ENCODE assay signal across 10 mouse cellular contexts in the genomic region with DNA sequence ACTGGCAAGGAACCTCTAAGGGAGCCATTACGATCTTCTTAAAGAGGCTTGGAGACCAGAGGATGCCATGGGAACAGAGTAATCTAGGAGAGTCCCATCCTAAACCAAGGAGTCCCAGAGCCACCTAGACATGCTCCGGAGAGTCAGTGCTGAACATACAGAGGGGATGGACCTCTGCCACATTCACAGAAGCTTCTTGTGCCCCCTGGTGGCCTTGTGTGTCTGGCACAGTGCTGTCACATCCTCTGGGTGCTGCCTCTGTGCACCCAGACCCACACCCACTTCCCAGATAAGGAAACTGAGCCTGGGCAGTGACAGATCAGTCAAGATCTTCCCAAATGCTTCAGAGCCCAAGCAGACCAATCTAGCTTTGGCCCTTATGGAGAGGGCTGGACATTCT. TPM values are rescaled to one million over a fixed set of nuclear protein-coding genes. Genes with fewer than 3 reads are reported as not detected.
A peak's percentile ranks its signal among the peaks of the same experiment; 100 is the strongest.
DNase-seq lines count a peak whose midpoint lies in the region; ATAC-seq and TF ChIP-seq lines count a peak whose summit lies in the region.
"Had no signal": no experiment of that assay in that cellular context is flagged by ENCODE, and none has a peak within 500 bp of the region (broad histone marks: within the 10 kb centered on the region; RNA-seq: fewer than 3 reads in every experiment).

No protein-coding gene starts in this region.

- no peaks in the 10 kb centered on the region for H3K4me1 ChIP-seq in kidney, adult 2 months (ENCODE audit: control insufficient read depth, insufficient read depth, low read length)
- peaks cover 15% of the 10 kb centered on the region; the same call in 1 of the 2 replicates for H3K4me1 ChIP-seq in kidney, embryonic 14.5 days (ENCODE audit: control insufficient read depth, insufficient read depth, low read length)
- peaks cover 17% of the 10 kb centered on the region for H3K4me1 ChIP-seq in E14TG2a.4 (replicated peaks; ENCODE audit: low read depth, low read length)
- H3K4me1 ChIP-seq: lung, embryonic 15.5 days had no signal

- no peak for TF ChIP-seq POLR2A in kidney, adult 2 months (IDR thresholded peaks at IDR 0.05; ENCODE audit: low read depth, low read length)

- ATAC-seq in kidney, embryonic 14.5 days (ENCODE audit: low FRiP score, low TSS enrichment) = no peak
- peak; percentile 72 for ATAC-seq in megakaryocyte progenitor cell, adult 5-6 weeks (replicated peaks; ENCODE audit: poor library complexity)

- no peak for DNase-seq in kidney, adult 2 months
- peak; percentile 17 for DNase-seq in c-Kit-positive CD71-positive TER-119-negative erythroid progenitor cells, embryonic 14.5 days (ENCODE audit: low read depth)
- no peak for DNase-seq in right cerebral cortex, postnatal 10 days (ENCODE audit: low spot score in 2 of 2)
- DNase-seq in gastrocnemius, postnatal 36 days = no peak
- DNase-seq in layer of hippocampus, adult 9-10 months (ENCODE audit: low spot score) = no peak

- peak; percentile 59 for TF ChIP-seq CTCF in kidney, adult 2 months (conservative IDR thresholded peaks at IDR 0.05; ENCODE audit: insufficient read depth, insufficient read length, low read depth, low read length)
- TF ChIP-seq CTCF in E14TG2a.4 (conservative IDR thresholded peaks at IDR 0.05; ENCODE audit: low read length) = peak; percentile 17; the same call in 1 of the 2 replicates

- no peaks in the 10 kb centered on the region for H3K36me3 ChIP-seq in kidney, adult 2 months (ENCODE audit: control insufficient read depth, insufficient read depth, low read length)
- H3K36me3 ChIP-seq in kidney, embryonic 14.5 days (ENCODE audit: control insufficient read depth, insufficient read depth, low read length) = no peaks in the 10 kb centered on the region
- no peaks in the 10 kb centered on the region for H3K36me3 ChIP-seq in E14TG2a.4 (ENCODE audit: insufficient read depth, low read length)
- H3K36me3 ChIP-seq: lung, embryonic 15.5 days had no signal

- H3K27ac ChIP-seq in kidney, adult 2 months (ENCODE audit: insufficient read depth, low read depth, low read length) = no peak overlapping the region
- no peak overlapping the region for H3K27ac ChIP-seq in kidney, embryonic 14.5 days (ENCODE audit: low read depth, low read length)
- H3K27ac ChIP-seq: lung, embryonic 15.5 days had no signal

- intact Hi-C loops in gastrocnemius, postnatal 36 days (cut with DNase I) = loop anchor here (1.0 kb wide), 1 partner anchor 19 kb away; no protein-coding TSS in a partner anchor

- H3K4me3 ChIP-seq in kidney, adult 2 months (ENCODE audit: insufficient read depth, low read depth, low read length) = no peak overlapping the region
- H3K4me3 ChIP-seq in kidney, embryonic 14.5 days (ENCODE audit: low read length) = no peak overlapping the region
- no peak overlapping the region for H3K4me3 ChIP-seq in E14TG2a.4 (replicated peaks; ENCODE audit: low read length)
- H3K4me3 ChIP-seq: lung, embryonic 15.5 days had no signal

- no peak overlapping the region for H3K9ac ChIP-seq in kidney, embryonic 14.5 days (ENCODE audit: low read depth, low read length)
- H3K9ac ChIP-seq: lung, embryonic 15.5 days had no signal

- 65% methylated on average over 2 of the region's 2 CpGs for WGBS in kidney, adult 2 months
- whole genome bisulfite sequencing in kidney, embryonic 14.5 days = 76% methylated on average over 2 of the region's 2 CpGs

- no peaks in the 10 kb centered on the region for H3K9me3 ChIP-seq in kidney, embryonic 14.5 days (ENCODE audit: control insufficient read depth, low read length)
- no peaks in the 10 kb centered on the region for H3K9me3 ChIP-seq in E14TG2a.4 (ENCODE audit: low read length)
- H3K9me3 ChIP-seq: lung, embryonic 15.5 days had no signal

- H3K4me2 ChIP-seq in kidney, embryonic 14.5 days (replicated peaks; ENCODE audit: low read depth, low read length) = no peak overlapping the region
- H3K4me2 ChIP-seq: lung, embryonic 15.5 days had no signal

- no peaks in the 10 kb centered on the region for H3K27me3 ChIP-seq in kidney, adult 2 months (replicated peaks; ENCODE audit: control insufficient read depth, insufficient read depth, low read length)
- no peaks in the 10 kb centered on the region for H3K27me3 ChIP-seq in kidney, embryonic 14.5 days (ENCODE audit: control insufficient read depth, insufficient read depth, low read length)
- peaks cover 18% of the 10 kb centered on the region for H3K27me3 ChIP-seq in E14TG2a.4 (ENCODE audit: insufficient read depth, low read length)
- H3K27me3 ChIP-seq: lung, embryonic 15.5 days had no signal

RNA-seq across cellular contexts. Expression of gene Bsnd, which starts 1.6 kb away (rescaled TPM):
- 73.6 and 78.1 TPM in 2 replicates for polyA plus RNA-seq in kidney, adult 2 months (2012; rRNA removed)
- 2.1 and 4.8 TPM in 2 replicates for polyA plus RNA-seq in kidney, embryonic 14.5 days (2014; fragmentation: Nextera tagmentation; extraction: Ambion mirVana)
- not detected in 2 replicates for total RNA-seq in megakaryocyte progenitor cell, adult 5-6 weeks (2015)
- total RNA-seq in megakaryocyte progenitor cell, adult 5-6 weeks (2017) = not detected in 2 replicates
- not detected for total RNA-seq in gastrocnemius, postnatal 36 days (2021)
- total RNA-seq: hematopoietic stem cell, adult 5-6 weeks had no signal
- polyA plus RNA-seq: lung, embryonic 15.5 days had no signal

RNA-seq across cellular contexts. Expression of gene Pcsk9, which starts 29.5 kb away (rescaled TPM):
- 5.8 and 6.0 TPM in 2 replicates for polyA plus RNA-seq in kidney, adult 2 months (2012; rRNA removed)
- 5.4 and 9.0 TPM in 2 replicates for polyA plus RNA-seq in kidney, embryonic 14.5 days (2014; fragmentation: Nextera tagmentation; extraction: Ambion mirVana)
- not detected in 2 replicates for total RNA-seq in megakaryocyte progenitor cell, adult 5-6 weeks (2015)
- total RNA-seq in megakaryocyte progenitor cell, adult 5-6 weeks (2017) = 0.12 and 0.14 TPM in 2 replicates
- total RNA-seq in gastrocnemius, postnatal 36 days (2021) = under 1 TPM in 1 of 2 experiments, not detected in 1; 0.08 TPM
